Mouse (Mus musculus) E14TG2a.4 (cell line): ENCODE measurements at regions not wholly inside any gene's neighbourhood (a gene's known extent, or its start where the extent isn't known, plus 50 kb on each side); places are given as distances from the start of the nearest gene placed in this dataset.

Experiments
- H3K27me3 ChIP-seq: 2 replicates; pipeline ENCODE4 v1.6.1; 2014; ENCODE audit warnings: low read length, control low read depth; ENCODE audit not compliant: insufficient read depth
- H3K36me3 ChIP-seq: 2 replicates; pipeline ENCODE4 v1.6.1; 2014; ENCODE audit warnings: low read length, control low read depth; ENCODE audit not compliant: insufficient read depth
- H3K4me1 ChIP-seq: replicated peaks from 2 replicates; pipeline ENCODE4 v1.6.1; 2014; ENCODE audit warnings: low read depth, low read length, control low read depth
- H3K4me3 ChIP-seq: replicated peaks from 2 replicates; pipeline ENCODE4 v1.5.1; 2014; ENCODE audit warnings: mild to moderate bottlenecking, low read length
- H3K9me3 ChIP-seq: 2 replicates; pipeline ENCODE4 v1.6.1; 2014; ENCODE audit warnings: low read length, control low read depth
- CTCF ChIP-seq: conservative IDR thresholded peaks from 2 replicates; pipeline ENCODE4 v1.5.1; 2014; ENCODE audit warnings: low read length
- NANOG ChIP-seq: IDR thresholded peaks from 2 replicates; pipeline ENCODE4 v1.6.1; 2014; ENCODE audit warnings: borderline replicate concordance, low read length, mixed read lengths
- POU5F1 ChIP-seq: IDR thresholded peaks from 2 replicates; pipeline ENCODE4 v1.6.1; 2014; ENCODE audit warnings: low read length, borderline replicate concordance

DNA sequence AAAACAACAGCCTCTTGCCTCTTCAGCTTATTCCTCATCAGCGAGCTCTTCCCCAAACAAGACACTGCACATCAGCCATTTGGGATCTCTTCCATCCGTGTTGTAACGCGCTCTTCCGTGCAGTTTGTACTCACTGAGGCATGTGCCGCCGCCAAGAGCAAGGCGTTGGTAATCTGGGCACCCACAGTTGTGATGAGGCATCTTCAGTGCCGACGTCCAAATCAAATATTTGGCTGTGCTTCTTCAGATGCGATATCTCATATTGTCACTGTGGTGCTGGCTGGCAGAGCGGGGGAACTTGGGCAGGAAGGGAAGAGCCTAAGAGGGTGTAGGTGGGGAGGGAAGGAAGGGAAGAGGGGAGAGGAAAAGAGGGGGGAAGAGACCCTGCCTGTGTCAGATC lies 439.2 kb downstream of the Tmem182 start:
- no peak overlapping the region for H3K4me3 ChIP-seq
- no peaks in the 10 kb centered on the region for H3K4me1 ChIP-seq
- no peaks in the 10 kb centered on the region for H3K36me3 ChIP-seq
- H3K9me3 ChIP-seq: no peaks in the 10 kb centered on the region
- H3K27me3 ChIP-seq: no peaks in the 10 kb centered on the region
- TF ChIP-seq POU5F1 (no peak), NANOG (no peak), CTCF (no peak)

DNA sequence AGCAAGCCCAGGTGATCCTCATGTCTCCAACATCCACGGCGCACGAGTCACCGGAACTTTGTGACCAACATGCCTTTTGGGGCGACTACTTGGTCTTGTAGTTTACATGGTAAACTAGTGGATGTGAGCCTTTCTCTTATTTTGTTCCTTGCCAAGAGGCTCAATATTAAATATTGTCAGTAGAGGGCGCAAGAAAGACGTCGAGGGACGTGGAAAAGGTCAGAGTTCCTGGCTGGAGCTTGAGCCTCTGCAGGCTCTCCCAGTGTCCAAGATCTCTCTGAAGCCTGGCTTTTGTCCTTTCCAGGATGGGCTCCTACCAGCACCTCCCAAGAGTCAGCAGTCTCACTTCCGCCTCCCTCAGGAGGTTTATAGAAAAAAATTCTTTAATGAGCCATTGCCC lies 458.8 kb downstream of the Tmem182 start:
- Histone ChIP-seq H3K4me1 (no peaks in the 10 kb centered on the region), H3K36me3 (no peaks in the 10 kb centered on the region), H3K27me3 (no peaks in the 10 kb centered on the region), H3K4me3 (no peak overlapping the region), H3K9me3 (no peaks in the 10 kb centered on the region)
- TF ChIP-seq NANOG (no peak), CTCF (peak; percentile 74), POU5F1 (no peak)

DNA sequence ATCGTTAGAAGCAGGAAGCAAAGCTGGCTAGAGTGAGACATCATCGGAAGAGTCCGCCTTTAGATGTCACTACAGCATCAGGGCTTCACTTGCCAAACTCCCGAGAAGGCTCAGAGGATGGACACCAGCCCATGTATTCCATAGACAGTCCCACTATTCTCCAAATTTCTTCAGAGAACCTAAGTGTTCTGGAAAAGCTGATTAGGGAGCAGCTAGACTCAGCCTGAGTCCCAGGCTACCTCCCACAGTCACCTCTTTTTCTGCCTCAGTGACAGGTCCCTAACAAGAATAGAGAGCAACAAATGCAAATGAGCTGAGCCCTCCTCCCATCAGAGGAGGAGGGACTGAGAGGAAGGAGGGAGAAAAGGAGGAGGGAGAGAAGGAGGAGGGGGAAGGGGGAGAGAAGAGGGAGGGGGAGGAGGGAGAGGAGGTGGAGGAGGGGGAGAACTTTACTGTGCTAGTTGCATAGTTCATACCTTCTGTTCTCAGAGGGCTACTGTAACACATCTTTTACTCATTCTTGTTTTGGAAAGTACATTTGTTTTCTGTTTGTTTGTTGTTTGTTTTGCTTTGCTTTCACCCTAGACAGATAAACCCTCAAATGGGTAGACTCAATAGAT lies 465.8 kb downstream of the Tmem182 start:
- TF ChIP-seq NANOG (no peak), POU5F1 (no peak), CTCF (no peak)
- no peaks in the 10 kb centered on the region for H3K27me3 ChIP-seq

DNA sequence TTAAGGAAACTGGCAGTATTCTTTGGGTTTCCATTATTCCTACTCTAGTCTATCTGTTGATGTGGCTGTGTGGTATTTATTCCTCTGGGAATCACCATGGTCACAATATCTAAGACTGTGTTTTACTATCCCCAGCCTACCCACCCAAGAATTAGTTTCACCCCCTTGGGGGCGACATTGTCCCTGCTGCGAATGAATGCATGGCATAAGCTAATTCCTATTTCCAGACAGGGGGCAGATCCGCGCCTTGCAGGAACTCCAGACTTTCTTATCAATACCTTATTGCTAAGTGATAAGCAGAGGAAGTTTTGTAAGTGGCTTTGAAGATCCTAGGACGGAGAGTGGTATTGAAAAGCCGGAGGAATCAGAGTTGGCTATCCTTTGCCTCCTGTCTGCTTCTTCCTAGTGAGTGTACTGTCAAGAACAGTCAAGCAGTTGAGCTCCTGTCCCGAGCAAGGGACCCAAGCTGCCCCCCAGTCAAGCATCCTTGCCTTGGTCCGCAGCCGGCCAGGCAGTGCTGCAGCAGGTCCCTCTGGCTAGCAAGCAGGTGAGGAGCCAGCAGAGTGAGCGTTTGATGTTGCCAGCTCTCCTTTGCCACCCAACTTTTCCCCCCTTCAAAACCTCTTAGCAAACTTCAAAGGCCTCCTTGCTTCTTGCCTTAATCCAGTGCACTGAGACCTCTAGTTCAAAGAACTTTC lies 469.3 kb downstream of the Tmem182 start:
- no peaks in the 10 kb centered on the region for H3K27me3 ChIP-seq
- no peaks in the 10 kb centered on the region for H3K4me1 ChIP-seq
- no peaks in the 10 kb centered on the region for H3K36me3 ChIP-seq
- TF ChIP-seq NANOG (no peak), POU5F1 (no peak), CTCF (no peak; the same call in 1 of the 2 replicates)
- H3K4me3 ChIP-seq: no peak overlapping the region
- H3K9me3 ChIP-seq: no peaks in the 10 kb centered on the region

More for the DNA sequence above, 465.8 kb downstream of the Tmem182 start:
- Histone ChIP-seq H3K4me3 (no peak overlapping the region), H3K9me3 (no peaks in the 10 kb centered on the region), H3K36me3 (no peaks in the 10 kb centered on the region), H3K4me1 (no peaks in the 10 kb centered on the region)

DNA sequence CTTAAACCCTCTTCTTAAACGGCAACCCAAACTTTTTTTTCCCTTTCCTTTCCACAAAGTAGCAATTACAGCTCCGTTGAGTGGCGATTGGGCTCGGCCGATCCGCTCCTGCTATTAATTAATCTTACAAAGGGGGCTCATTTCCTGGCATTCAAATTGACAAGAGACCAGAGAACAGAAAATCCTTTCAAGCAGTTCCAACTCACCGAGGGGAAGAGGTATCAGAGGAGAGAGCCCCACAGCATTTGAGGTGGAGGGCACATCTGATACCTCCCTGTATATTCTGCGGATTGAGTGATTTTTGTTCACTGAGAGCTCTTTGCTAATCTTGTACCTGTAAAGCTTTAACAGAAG lies 469.8 kb downstream of the Tmem182 start:
- TF ChIP-seq POU5F1 (no peak), CTCF (no peak), NANOG (no peak)
- H3K4me1 ChIP-seq: no peaks in the 10 kb centered on the region
- H3K4me3 ChIP-seq: no peak overlapping the region
- no peaks in the 10 kb centered on the region for H3K27me3 ChIP-seq
- H3K36me3 ChIP-seq: no peaks in the 10 kb centered on the region
- no peaks in the 10 kb centered on the region for H3K9me3 ChIP-seq

DNA sequence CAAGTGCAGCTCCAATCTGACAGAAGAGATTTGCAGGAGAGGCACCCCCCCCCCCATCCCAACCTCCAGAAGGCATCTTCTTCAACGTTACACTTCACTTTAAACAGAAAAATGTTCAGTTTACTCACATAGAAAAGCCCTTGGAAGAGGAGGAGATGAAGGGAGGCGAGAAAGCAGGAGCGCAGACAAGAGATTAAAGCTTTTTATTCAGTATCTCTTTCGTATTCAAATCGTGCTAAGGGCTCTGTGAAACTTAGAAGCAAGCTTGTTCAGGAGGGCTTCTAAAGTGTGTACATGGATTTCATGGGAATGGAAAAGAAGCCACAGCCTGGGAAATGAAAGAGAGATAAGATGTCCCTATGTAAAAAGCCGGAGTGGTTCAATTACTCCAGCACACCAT lies 470.2 kb downstream of the Tmem182 start:
- TF ChIP-seq POU5F1 (no peak), NANOG (no peak), CTCF (no peak)
- no peaks in the 10 kb centered on the region for H3K9me3 ChIP-seq
- H3K4me3 ChIP-seq: no peak overlapping the region
- no peaks in the 10 kb centered on the region for H3K4me1 ChIP-seq
- no peaks in the 10 kb centered on the region for H3K36me3 ChIP-seq
- no peaks in the 10 kb centered on the region for H3K27me3 ChIP-seq

DNA sequence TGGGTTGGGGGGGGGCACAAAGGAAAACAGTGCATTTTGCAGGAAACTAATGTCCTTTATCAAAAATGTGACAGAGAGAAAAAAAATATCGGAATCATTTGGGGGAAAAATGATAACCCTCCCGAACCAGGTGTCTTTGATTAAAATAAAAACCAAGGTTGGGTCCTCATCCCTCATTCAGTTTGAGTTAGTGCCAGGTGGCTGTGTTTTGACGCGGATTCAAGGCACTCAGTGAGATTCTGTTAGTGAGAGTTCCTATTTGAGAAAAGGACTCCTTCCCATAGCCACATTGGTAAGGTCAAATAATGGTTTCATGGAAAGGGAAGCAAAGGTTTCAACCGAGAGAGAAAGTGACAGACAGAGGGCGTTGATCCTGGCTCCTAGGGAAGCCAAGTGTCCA lies 470.9 kb downstream of the Tmem182 start:
- TF ChIP-seq POU5F1 (no peak), NANOG (no peak), CTCF (no peak)
- H3K27me3 ChIP-seq: no peaks in the 10 kb centered on the region
- H3K9me3 ChIP-seq: no peaks in the 10 kb centered on the region
- H3K36me3 ChIP-seq: no peaks in the 10 kb centered on the region
- no peaks in the 10 kb centered on the region for H3K4me1 ChIP-seq
- no peak overlapping the region for H3K4me3 ChIP-seq

DNA sequence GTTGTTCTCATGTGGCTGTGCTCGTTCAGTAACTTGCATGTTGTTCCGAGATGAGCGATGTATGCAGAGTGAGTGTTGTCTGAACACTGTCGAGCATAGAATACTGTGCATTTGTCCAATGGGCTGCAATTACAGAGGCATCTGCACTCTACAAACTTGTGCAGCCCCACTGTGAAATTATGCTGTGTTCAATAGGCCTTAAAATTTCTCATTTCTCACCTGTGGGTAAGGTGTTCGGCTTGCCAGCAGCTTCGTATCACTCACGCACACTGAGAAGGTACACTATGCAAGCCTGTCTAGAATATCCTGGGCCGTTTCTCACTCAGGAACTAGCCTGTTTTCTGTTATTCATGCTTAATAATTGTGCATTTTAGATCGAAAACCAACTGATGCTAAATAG lies 479.8 kb downstream of the Tmem182 start:
- Histone ChIP-seq H3K27me3 (no peaks in the 10 kb centered on the region), H3K4me1 (no peaks in the 10 kb centered on the region), H3K4me3 (no peak overlapping the region), H3K9me3 (no peaks in the 10 kb centered on the region), H3K36me3 (no peaks in the 10 kb centered on the region)
- no peak for TF ChIP-seq CTCF
- TF ChIP-seq NANOG: no peak
- no peak for TF ChIP-seq POU5F1

DNA sequence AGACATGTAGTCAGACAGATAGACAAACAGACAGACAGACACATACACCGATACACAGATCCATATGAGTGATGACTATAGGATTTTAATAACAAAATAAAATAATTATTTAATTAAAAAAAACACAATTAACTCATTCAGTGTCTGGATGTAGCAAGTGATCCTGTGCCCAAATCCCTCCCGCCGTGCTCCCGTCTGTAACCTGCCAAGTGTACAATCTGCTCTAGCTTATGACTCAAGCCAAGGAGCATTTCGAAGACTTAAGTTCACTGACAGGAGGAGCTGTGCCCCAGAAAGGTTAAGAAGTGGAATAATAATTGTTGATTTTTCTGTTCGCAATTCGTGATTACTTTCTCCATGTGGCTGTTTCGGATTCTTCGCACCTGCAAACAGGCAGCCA lies 480.8 kb downstream of the Tmem182 start:
- H3K4me1 ChIP-seq: no peaks in the 10 kb centered on the region
- H3K36me3 ChIP-seq: no peaks in the 10 kb centered on the region
- no peaks in the 10 kb centered on the region for H3K9me3 ChIP-seq
- no peaks in the 10 kb centered on the region for H3K27me3 ChIP-seq
- H3K4me3 ChIP-seq: no peak overlapping the region
- no peak for TF ChIP-seq CTCF
- TF ChIP-seq POU5F1: no peak
- no peak for TF ChIP-seq NANOG
